Mouse (Mus musculus) thymus, adult 2 months (tissue): ENCODE measurements around the gene Slc4a8.

Experiments used
- CTCF ChIP-seq: fragments of 200-500 bp; IDR thresholded peaks from 2 replicates; pipeline ENCODE4 v1.5.1; 2012; ENCODE audit warnings: mild to moderate bottlenecking, control low read depth, low read length, moderate library complexity, borderline replicate concordance; ENCODE audit not compliant: control insufficient read depth, poor library complexity, insufficient read depth; ENCODE audit errors: extremely low read depth
- POLR2A ChIP-seq: fragments of 200-500 bp; IDR thresholded peaks from 2 replicates; pipeline ENCODE4 v1.6.1; 2012; ENCODE audit warnings: mild to moderate bottlenecking, low read length, control low read depth, moderate library complexity; ENCODE audit not compliant: control insufficient read depth, poor library complexity, insufficient read depth; ENCODE audit errors: extremely low read depth

GRCm38 (mm10) chr15:100754041-100754440, 7.5 kb upstream of the Slc4a8 start:
- TF ChIP-seq CTCF (no peak), POLR2A (no peak)
